Mouse (Mus musculus) hindbrain, embryonic 13.5 days (tissue): ENCODE data around the gene Nudt3. TPM values are rescaled to one million over a fixed set of nuclear protein-coding genes. Genes with fewer than 3 reads are reported as not detected.

Source experiments
- ATAC-seq: fragments of 200-750 bp; cut with Nextera tagmentation; 2 replicates; pipeline ENCODE4 v1.8.0; 2017; ENCODE audit warnings: moderate TSS enrichment; ENCODE audit not compliant: low FRiP score
- H3K27ac ChIP-seq: fragments of 300-500 bp; sonication (generic); 2 replicates; pipeline ENCODE4 v1.5.1; 2015; ENCODE audit warnings: inconsistent platforms, mild to moderate bottlenecking, moderate library complexity
- H3K27me3 ChIP-seq: fragments of 300-500 bp; sonication (generic); 2 replicates; pipeline ENCODE4 v1.6.1; 2015; ENCODE audit warnings: mild to moderate bottlenecking, inconsistent platforms
- H3K36me3 ChIP-seq: fragments of 300-500 bp; sonication (generic); 2 replicates; pipeline ENCODE4 v1.6.1; 2015; ENCODE audit warnings: mild to moderate bottlenecking, inconsistent platforms
- H3K4me1 ChIP-seq: fragments of 300-500 bp; sonication (generic); replicated peaks from 2 replicates; pipeline ENCODE4 v1.6.1; 2015; ENCODE audit warnings: inconsistent platforms
- H3K4me2 ChIP-seq: fragments of 300-500 bp; sonication (generic); 2 replicates; pipeline ENCODE4 v1.6.1; 2015; ENCODE audit warnings: inconsistent platforms, mild to moderate bottlenecking, moderate library complexity
- H3K4me3 ChIP-seq: fragments of 300-500 bp; sonication (generic); 2 replicates; pipeline ENCODE4 v1.5.1; 2015; ENCODE audit warnings: mild to moderate bottlenecking, inconsistent platforms
- H3K9ac ChIP-seq: fragments of 300-500 bp; sonication (generic); 2 replicates; pipeline ENCODE4 v1.6.1; 2015; ENCODE audit warnings: mild to moderate bottlenecking, inconsistent platforms
- H3K9me3 ChIP-seq: fragments of 300-500 bp; sonication (generic); 2 replicates; pipeline ENCODE4 v1.6.1; 2016; ENCODE audit warnings: inconsistent platforms
- WGBS: fragments of 180-500 bp; shearing (Covaris S2); methylation state at CpG from one replicate; pipeline ENCODE4 v1.1.7; 2015; 5-methylcytosine and 5-hydroxymethylcytosine counted together
- polyA plus RNA-seq: library from polyadenylated mRNA; unstranded; fragments of >200 nt; fragmentation: Nextera tagmentation; extraction: Ambion mirVana; gene quantifications from 2 replicates; pipeline ENCODE4 v1.2.1, GENCODE M21; 2015

Nudt3 gene
- polyA plus RNA-seq, 1 experiment from 2014 or later = 235 TPM

- Histone ChIP-seq H3K4me3 (no peak overlapping the region), H3K36me3 (peaks cover 71% of the 10 kb centered on the region), H3K9ac (no peak overlapping the region), H3K4me1 (peaks cover 9% of the 10 kb centered on the region; the same call in 1 of the 2 replicates), H3K27me3 (no peaks in the 10 kb centered on the region), H3K4me2 (no peak overlapping the region), H3K9me3 (no peaks in the 10 kb centered on the region), H3K27ac (no peak overlapping the region)
- WGBS = 79% methylated on average over 8 of the region's 8 CpGs
- no peak for ATAC-seq
Observed at GRCm38 (mm10) chr17:27588231-27588630, 35.1 kb downstream of the Nudt3 start.

DNA sequence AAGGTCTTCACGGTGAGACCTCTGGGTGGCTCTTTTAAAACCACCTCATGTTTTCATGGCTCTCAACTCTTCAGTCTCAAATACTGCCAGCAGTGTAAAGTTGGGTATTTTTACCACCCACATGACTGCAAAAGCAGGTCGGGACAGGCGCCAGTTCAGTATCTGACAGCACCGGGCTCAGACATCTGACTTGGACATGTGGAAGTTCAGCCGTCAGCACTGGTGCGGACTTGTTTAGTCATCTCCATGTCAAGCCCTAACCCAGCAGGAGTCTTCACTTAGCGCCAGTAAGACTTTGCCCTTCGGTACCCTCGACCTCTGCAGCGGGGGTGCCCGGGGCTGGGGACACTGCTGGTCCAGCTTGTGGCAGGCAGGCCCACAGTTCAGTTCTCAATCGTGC, 36.0 kb downstream of the Nudt3 start:
- 80% methylated on average over 12 of the region's 12 CpGs for WGBS
- ATAC-seq = no peak
- no peak overlapping the region for H3K9ac ChIP-seq

GRCm38 (mm10) chr17:27586661-27587060, 36.6 kb downstream of the Nudt3 start:
- Histone ChIP-seq H3K4me3 (no peak overlapping the region), H3K9ac (no peak overlapping the region), H3K27ac (0 out of 2 replicates have a peak overlapping the region, but pooled peaks have one; percentile 8), H3K9me3 (no peaks in the 10 kb centered on the region), H3K36me3 (peaks cover 75% of the 10 kb centered on the region), H3K27me3 (no peaks in the 10 kb centered on the region), H3K4me2 (no peak overlapping the region), H3K4me1 (peaks cover 9% of the 10 kb centered on the region; the same call in 1 of the 2 replicates)
- 70% methylated on average over 9 of the region's 9 CpGs for WGBS
- no peak for ATAC-seq

More for the DNA sequence above, 36.0 kb downstream of the Nudt3 start:
- Histone ChIP-seq H3K9me3 (no peaks in the 10 kb centered on the region), H3K4me1 (peaks cover 9% of the 10 kb centered on the region; the same call in 1 of the 2 replicates), H3K36me3 (peaks cover 72% of the 10 kb centered on the region), H3K27me3 (no peaks in the 10 kb centered on the region), H3K27ac (0 out of 2 replicates have a peak overlapping the region, but pooled peaks have one; percentile 8), H3K4me3 (no peak overlapping the region), H3K4me2 (no peak overlapping the region)

GRCm38 (mm10) chr17:27583185-27583894, 40.0 kb downstream of the Nudt3 start:
- Histone ChIP-seq H3K9ac (0 out of 2 replicates have a peak overlapping the region, but pooled peaks have one; percentile 19), H3K4me2 (no peak overlapping the region), H3K36me3 (peaks cover 89% of the 10 kb centered on the region), H3K27me3 (no peaks in the 10 kb centered on the region), H3K27ac (no peak overlapping the region), H3K4me1 (peaks cover 9% of the 10 kb centered on the region; the same call in 1 of the 2 replicates), H3K4me3 (no peak overlapping the region), H3K9me3 (no peaks in the 10 kb centered on the region)
- WGBS = 91% methylated on average over 13 of the region's 13 CpGs
- ATAC-seq = no peak

DNA sequence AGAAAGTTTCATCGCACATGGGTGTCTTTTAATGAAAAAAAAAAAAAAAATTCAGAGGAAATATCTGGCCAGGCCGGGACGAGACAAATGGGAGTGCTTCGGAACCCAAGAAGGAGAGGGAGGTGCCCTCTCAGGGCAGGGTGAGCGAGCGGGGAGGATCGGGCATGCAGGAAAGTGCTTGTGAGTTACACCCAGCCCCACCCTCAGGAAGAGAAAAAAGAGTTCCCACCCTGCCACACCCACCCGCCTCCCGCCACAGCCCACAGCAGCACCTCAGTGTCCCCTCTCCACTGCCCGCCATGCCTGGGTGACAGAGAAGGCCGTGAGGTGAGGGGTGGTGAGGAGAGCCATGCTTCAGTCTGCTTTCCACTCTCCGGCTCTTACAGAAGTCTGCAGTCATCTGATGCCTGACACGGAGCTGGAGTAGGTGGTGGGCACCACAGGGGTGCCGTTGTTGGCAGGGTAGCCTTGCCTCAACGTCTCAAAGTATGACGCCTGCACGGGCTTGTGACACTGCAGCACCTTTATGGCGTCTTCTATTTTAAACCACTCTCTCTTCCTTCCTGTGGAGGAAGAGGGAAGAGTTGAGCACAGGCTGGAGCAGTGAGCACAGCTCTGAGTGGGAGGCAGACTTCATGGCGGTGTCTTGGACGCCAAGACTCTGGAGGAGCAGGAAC, 42.8 kb downstream of the Nudt3 start:
- Histone ChIP-seq H3K4me1 (no peaks in the 10 kb centered on the region), H3K9me3 (no peaks in the 10 kb centered on the region), H3K36me3 (peaks cover 90% of the 10 kb centered on the region), H3K4me2 (no peak overlapping the region), H3K4me3 (no peak overlapping the region), H3K27me3 (no peaks in the 10 kb centered on the region), H3K27ac (no peak overlapping the region), H3K9ac (no peak overlapping the region)
- no peak for ATAC-seq
- 92% methylated on average over 20 of the region's 20 CpGs for WGBS

DNA sequence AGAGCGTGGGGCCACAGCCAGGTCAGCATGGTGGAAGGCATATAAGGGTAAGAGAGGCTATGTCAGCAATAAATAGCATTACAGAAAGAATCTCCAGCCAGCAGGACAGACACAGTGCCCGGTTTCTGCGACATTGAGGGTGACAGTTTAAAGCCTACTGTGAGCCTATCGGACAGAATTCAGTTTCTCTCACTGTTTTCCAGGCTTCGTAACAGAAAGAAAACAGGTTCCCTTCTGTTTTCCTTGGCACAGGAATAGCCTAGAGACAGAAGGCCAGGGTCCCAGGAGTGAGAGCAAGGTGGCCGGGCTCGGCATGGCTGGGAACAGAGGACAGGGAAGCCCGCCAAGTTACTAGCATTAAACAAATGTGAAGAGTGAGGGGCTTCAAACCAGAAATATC, 43.5 kb downstream of the Nudt3 start:
- Histone ChIP-seq H3K36me3 (peaks cover 90% of the 10 kb centered on the region), H3K4me1 (no peaks in the 10 kb centered on the region), H3K9ac (no peak overlapping the region), H3K27me3 (no peaks in the 10 kb centered on the region), H3K9me3 (no peaks in the 10 kb centered on the region), H3K27ac (no peak overlapping the region), H3K4me2 (no peak overlapping the region), H3K4me3 (no peak overlapping the region)
- 87% methylated on average over 8 of the region's 8 CpGs for WGBS
- no peak for ATAC-seq

- Histone ChIP-seq H3K27ac (no peak overlapping the region), H3K4me1 (no peaks in the 10 kb centered on the region), H3K9me3 (no peaks in the 10 kb centered on the region), H3K27me3 (no peaks in the 10 kb centered on the region), H3K4me3 (no peak overlapping the region), H3K4me2 (no peak overlapping the region), H3K36me3 (peaks cover 89% of the 10 kb centered on the region), H3K9ac (no peak overlapping the region)
- WGBS = 93% methylated on average over 10 of the region's 10 CpGs
- ATAC-seq = no peak
Observed at GRCm38 (mm10) chr17:27578487-27578886, 44.8 kb downstream of the Nudt3 start.

- H3K9ac ChIP-seq = no peak overlapping the region
- no peak for ATAC-seq
- 70% methylated on average over 6 of the region's 6 CpGs for WGBS
- no peak overlapping the region for H3K4me2 ChIP-seq
- 0 out of 2 replicates have a peak overlapping the region, but pooled peaks have one; percentile 35 for H3K27ac ChIP-seq
- H3K27me3 ChIP-seq = no peaks in the 10 kb centered on the region
- no peaks in the 10 kb centered on the region for H3K4me1 ChIP-seq
- peaks cover 84% of the 10 kb centered on the region for H3K36me3 ChIP-seq
- H3K9me3 ChIP-seq = no peaks in the 10 kb centered on the region
- H3K4me3 ChIP-seq = no peak overlapping the region
Observed at GRCm38 (mm10) chr17:27577468-27577867, 45.8 kb downstream of the Nudt3 start.

- no peak for ATAC-seq
- H3K4me3 ChIP-seq = no peak overlapping the region
- peaks cover 78% of the 10 kb centered on the region for H3K36me3 ChIP-seq
Observed at GRCm38 (mm10) chr17:27576056-27576455, 47.2 kb downstream of the Nudt3 start.

DNA sequence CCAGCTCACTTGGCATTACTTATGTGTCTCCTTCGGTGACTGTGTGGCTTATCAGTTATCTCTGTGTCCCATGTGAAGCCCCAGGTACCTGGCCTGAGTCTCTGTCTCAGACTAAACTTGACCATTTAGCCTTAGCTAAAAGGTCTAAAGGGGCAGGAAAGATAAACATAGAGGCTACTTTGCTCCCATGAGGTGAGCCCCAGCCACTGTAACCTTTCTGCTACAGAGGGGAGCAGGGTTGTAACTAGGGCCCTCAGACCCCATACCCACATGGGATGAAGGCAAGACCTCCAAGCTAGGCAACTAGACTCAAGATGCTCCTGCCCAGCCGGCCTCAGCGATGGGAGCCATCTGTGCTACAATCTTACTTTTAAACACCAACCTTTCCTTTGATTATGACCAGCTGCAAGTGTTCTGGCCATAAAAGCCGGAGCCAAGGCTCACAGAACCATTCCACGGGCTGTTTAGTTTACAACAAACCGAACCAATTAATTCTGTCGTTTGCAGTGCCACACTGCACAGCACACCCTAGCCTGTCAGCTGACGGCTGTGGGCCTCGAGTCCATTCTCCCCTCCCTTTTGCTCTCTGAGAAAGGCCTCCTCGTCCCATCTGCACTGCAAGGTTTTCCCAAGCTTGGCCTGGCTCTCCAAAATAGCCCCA, 48.0 kb downstream of the Nudt3 start:
- H3K27me3 ChIP-seq = no peaks in the 10 kb centered on the region
- H3K27ac ChIP-seq = no peak overlapping the region
- WGBS = 87% methylated on average over 10 of the region's 10 CpGs
- no peaks in the 10 kb centered on the region; the same call in 1 of the 2 replicates for H3K4me1 ChIP-seq
- no peak for ATAC-seq
- no peaks in the 10 kb centered on the region for H3K9me3 ChIP-seq
- no peak overlapping the region for H3K9ac ChIP-seq
- H3K4me2 ChIP-seq = no peak overlapping the region
- H3K4me3 ChIP-seq = no peak overlapping the region
- H3K36me3 ChIP-seq = peaks cover 70% of the 10 kb centered on the region

More at GRCm38 (mm10) chr17:27576056-27576455, 47.2 kb downstream of the Nudt3 start:
- Histone ChIP-seq H3K4me1 (no peaks in the 10 kb centered on the region; the same call in 1 of the 2 replicates), H3K9ac (no peak overlapping the region), H3K27ac (no peak overlapping the region), H3K4me2 (no peak overlapping the region), H3K9me3 (no peaks in the 10 kb centered on the region), H3K27me3 (no peaks in the 10 kb centered on the region)
- 91% methylated on average over 7 of the region's 7 CpGs for WGBS

DNA sequence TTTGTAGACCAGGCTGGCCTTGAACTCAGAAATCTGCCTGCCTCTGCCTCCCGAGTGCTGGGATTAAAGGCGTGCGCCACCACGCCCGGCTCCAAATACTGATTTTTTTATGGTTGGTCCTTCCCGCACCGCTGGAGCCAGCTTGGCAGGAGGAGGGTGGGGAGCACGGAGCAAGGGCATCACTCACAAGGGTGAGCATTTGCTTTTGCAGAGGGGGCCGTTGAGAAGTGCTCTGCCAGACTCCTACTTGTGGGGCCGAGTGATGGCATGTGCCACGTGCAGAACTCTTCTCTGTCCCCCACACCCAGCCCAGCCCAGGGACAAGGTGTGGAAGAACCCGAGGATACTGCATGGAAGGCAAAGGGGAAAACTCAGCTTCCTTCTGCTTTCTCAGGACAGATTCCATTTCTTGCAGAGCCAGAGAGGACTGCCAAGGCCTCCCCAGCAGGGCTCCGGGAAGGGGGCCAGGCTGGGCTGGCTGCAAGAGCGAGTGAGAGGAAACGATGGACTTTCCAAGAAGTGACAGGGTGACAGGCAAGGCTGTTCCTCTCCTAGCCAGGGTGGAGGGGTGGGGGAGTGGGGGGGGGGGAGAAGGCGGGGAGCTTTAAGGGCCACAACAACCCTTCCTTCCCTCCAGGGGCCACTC, 48.7 kb downstream of the Nudt3 start:
- no peak overlapping the region for H3K9ac ChIP-seq
- no peak overlapping the region for H3K4me3 ChIP-seq
- no peak for ATAC-seq
- peaks cover 63% of the 10 kb centered on the region for H3K36me3 ChIP-seq
- H3K4me2 ChIP-seq = no peak overlapping the region
- no peak overlapping the region for H3K27ac ChIP-seq
- 90% methylated on average over 16 of the region's 16 CpGs for WGBS
- no peaks in the 10 kb centered on the region; the same call in 1 of the 2 replicates for H3K4me1 ChIP-seq
- H3K9me3 ChIP-seq = no peaks in the 10 kb centered on the region
- no peaks in the 10 kb centered on the region for H3K27me3 ChIP-seq
